Mouse (Mus musculus) small intestine, adult 2 months (tissue): ENCODE data around the gene Gfod2. TPM values are rescaled to one million over a fixed set of nuclear protein-coding genes. Genes with fewer than 3 reads are reported as not detected.
A peak's percentile ranks its signal among the peaks of the same experiment; 100 is the strongest.

ENCODE experiments used
- H3K27ac ChIP-seq: fragments of 200-500 bp; 2 replicates; pipeline ENCODE4 v1.5.1; 2012; ENCODE audit warnings: low read depth, low read length, control low read depth, inconsistent platforms; ENCODE audit not compliant: insufficient read depth
- H3K27me3 ChIP-seq: fragments of 200-500 bp; 2 replicates; pipeline ENCODE4 v1.6.1; 2012; ENCODE audit warnings: mild to moderate bottlenecking, moderate library complexity, low read length, inconsistent platforms; ENCODE audit not compliant: control insufficient read depth, insufficient read depth
- H3K36me3 ChIP-seq: fragments of 200-500 bp; 2 replicates; pipeline ENCODE4 v1.6.1; 2012; ENCODE audit warnings: mild to moderate bottlenecking, low read length, control low read depth, inconsistent platforms; ENCODE audit not compliant: control insufficient read depth, insufficient read depth
- H3K4me1 ChIP-seq: fragments of 200-500 bp; 2 replicates; pipeline ENCODE4 v1.6.1; 2012; ENCODE audit warnings: low read length, inconsistent platforms, mixed read lengths; ENCODE audit not compliant: control insufficient read depth, insufficient read depth, insufficient read length
- H3K4me3 ChIP-seq: fragments of 200-500 bp; 2 replicates; pipeline ENCODE4 v1.5.1; 2012; ENCODE audit warnings: low read depth, mild to moderate bottlenecking, control low read depth, inconsistent platforms, low read length, moderate library complexity
- CTCF ChIP-seq: fragments of 200-500 bp; IDR thresholded peaks from 2 replicates; pipeline ENCODE4 v1.5.1; 2012; ENCODE audit warnings: low read depth, mild to moderate bottlenecking, control low read depth, inconsistent platforms, low read length, moderate library complexity, mixed read lengths; ENCODE audit not compliant: insufficient replicate concordance, insufficient read length; ENCODE audit errors: extremely low read depth
- POLR2A ChIP-seq: fragments of 200-500 bp; IDR thresholded peaks from 2 replicates; pipeline ENCODE4 v1.6.1; 2012; ENCODE audit warnings: low read depth, mild to moderate bottlenecking, control low read depth, inconsistent platforms, low read length, moderate library complexity
- WGBS: fragments of 180-500 bp; shearing (Covaris S2); methylation state at CpG from one replicate; pipeline ENCODE4 v1.1.7; 2018; 5-methylcytosine and 5-hydroxymethylcytosine counted together
- polyA plus RNA-seq: library from polyadenylated mRNA; depleted of rRNA; stranded (reverse); fragments of >200 nt; gene quantifications from 2 replicates; pipeline ENCODE4 v1.2.3, GENCODE M21; 2012

The Gfod2 gene
- polyA plus RNA-seq, 1 experiment, result 8.3 TPM

DNA sequence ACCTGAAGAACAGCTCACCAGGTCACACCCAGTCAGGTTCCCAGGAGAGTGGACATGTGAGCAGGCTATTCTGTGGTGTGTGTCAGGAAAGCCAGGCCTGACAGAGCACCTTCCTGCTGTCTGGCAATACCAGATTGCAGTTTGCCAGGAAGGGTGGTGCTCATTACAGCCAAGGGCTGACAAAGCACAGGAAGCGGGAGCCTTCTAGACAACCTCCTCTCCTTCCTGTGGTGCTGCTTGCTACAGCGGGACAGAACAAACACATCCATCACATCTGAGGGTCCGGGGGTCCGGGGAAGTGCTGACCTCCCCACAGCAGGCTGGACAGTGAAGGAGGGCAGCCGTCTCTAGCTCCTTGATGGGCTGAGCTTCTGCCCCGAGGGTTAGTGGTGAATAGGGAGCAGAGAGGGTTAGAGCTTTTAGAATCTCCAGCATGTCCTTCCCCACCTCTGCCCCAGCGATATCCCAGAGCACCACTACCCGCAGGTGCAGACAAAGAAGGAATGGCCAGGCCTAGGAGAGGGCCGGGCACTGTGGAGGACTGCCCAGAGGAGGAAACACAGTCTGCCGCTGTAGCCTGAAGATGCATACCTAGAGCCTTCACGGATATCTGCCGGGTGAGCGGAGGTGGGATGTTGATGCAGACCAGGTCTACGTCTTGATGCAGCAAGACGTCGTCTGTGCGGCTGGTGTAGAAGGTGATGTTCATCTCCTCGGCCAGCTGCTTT is 30.9 kb downstream of the Gfod2 start:
- Histone ChIP-seq H3K4me1 (no peaks in the 10 kb centered on the region), H3K36me3 (peaks cover 14% of the 10 kb centered on the region), H3K4me3 (peak overlapping the region; percentile 10; the same call in 1 of the 2 replicates), H3K27me3 (no peaks in the 10 kb centered on the region), H3K27ac (peak overlapping the region; percentile 26; the same call in 1 of the 2 replicates)
- no peak for TF ChIP-seq POLR2A
- TF ChIP-seq CTCF, result no peak
- WGBS, result 84% methylated on average over 18 of the region's 18 CpGs

DNA sequence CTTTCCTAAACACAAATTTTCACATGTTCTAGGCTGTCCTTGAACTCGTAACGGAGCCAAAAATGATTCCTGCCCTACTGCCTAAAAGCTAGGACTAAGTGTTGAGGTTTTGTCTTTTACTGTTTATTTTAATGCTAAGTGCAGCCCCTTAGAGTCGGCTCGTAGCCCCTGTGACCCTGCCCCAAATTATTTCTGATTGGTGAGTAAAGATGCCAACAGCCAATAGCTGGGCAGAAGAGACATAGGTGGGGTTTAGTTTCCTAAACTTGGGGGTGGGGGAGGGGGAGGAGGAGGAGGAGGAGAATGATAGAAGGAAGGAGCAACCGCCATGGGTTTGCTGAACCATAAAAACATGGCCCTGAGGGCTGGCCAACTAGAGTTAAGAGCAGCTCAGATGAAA is 32.7 kb downstream of the Gfod2 start:
- Histone ChIP-seq H3K27ac (no peak overlapping the region), H3K4me1 (no peaks in the 10 kb centered on the region), H3K4me3 (no peak overlapping the region), H3K36me3 (peaks cover 18% of the 10 kb centered on the region), H3K27me3 (no peaks in the 10 kb centered on the region)
- 84% methylated on average over 5 of the region's 5 CpGs for WGBS
- TF ChIP-seq CTCF, result no peak
- TF ChIP-seq POLR2A, result no peak

DNA sequence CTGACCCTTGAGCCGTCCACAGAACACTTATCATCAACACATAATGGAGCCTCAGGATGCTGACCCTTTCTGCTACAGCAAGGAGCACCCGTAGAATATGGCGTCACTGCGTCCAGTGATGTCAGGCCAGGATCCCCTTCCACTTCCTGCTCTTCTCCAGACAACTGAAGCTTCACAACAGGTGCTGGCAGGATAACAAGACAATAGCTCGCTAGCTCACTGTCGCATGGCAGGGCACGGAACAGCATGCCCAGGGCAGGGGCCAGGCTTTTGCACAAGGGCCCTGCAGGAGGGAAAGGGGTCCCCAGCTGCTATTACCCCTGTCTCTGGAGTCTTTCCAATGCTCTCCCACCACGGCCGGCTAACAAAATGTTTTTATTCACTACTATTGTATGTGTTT is 35.6 kb downstream of the Gfod2 start:
- Histone ChIP-seq H3K4me1 (no peaks in the 10 kb centered on the region; the same call in none of the 2 replicates), H3K36me3 (peaks cover 18% of the 10 kb centered on the region), H3K27ac (no peak overlapping the region), H3K4me3 (no peak overlapping the region), H3K27me3 (no peaks in the 10 kb centered on the region)
- no peak for TF ChIP-seq CTCF
- no peak for TF ChIP-seq POLR2A
- WGBS, result 94% methylated on average over 9 of the region's 9 CpGs

DNA sequence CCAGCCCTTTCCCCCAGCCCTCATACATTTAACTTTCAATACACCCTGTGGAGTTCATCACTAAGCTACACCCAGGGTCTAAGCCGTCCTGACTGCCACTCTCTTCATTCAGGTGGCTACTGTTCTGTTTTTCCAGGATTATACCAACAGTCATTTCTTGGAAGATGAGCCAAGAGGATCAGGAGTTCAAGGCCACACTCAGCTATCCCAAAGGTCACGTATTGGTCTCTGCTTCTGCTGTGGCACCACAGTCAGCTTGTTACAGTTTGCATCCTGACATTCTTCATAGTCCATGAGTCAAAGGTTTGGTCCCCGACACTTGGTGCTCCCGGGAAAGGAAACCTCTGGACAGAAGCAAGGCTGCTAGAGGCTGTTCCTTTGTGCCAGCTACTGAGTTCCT is 38.8 kb downstream of the Gfod2 start:
- Histone ChIP-seq H3K4me1 (no peaks in the 10 kb centered on the region; the same call in none of the 2 replicates), H3K36me3 (peaks cover 8% of the 10 kb centered on the region; the same call in 1 of the 2 replicates), H3K27me3 (no peaks in the 10 kb centered on the region), H3K27ac (no peak overlapping the region), H3K4me3 (no peak overlapping the region)
- TF ChIP-seq CTCF (no peak), POLR2A (no peak)
- 83% methylated on average over 4 of the region's 4 CpGs for WGBS

DNA sequence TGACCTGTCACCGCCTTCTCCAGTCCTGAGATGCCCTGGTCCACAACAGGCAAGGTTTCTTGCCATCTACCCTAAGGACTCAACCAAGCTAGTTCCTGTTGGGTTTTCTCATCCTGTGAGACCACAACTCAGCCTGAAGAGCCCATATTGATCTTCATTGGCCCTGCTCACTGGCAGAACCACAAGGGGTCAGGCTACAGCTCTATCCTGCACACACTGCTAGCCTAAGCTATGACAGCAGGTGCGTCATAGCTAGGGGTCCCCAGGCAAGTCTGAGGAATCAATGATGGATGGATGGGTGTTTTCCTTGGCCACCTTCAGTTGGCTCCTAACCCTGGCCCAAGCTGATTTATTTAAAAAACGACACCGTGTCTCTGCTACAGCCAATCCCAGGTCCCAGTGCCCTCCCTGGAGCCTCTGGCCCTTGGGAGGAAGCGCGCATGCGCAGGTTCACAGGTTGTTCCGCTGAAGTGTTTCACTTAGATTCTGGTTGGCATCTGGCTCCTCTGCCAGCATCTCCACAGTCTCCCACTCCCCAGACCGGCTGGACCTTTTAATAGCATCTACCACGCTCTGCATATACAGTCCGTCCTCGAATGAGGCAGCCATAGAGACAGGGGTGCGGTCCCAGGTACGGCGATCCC is 42.0 kb downstream of the Gfod2 start:
- WGBS, result 95% methylated on average over 15 of the region's 15 CpGs
- TF ChIP-seq CTCF, result no peak
- no peak for TF ChIP-seq POLR2A
- H3K4me1 ChIP-seq, result no peaks in the 10 kb centered on the region; the same call in none of the 2 replicates

DNA sequence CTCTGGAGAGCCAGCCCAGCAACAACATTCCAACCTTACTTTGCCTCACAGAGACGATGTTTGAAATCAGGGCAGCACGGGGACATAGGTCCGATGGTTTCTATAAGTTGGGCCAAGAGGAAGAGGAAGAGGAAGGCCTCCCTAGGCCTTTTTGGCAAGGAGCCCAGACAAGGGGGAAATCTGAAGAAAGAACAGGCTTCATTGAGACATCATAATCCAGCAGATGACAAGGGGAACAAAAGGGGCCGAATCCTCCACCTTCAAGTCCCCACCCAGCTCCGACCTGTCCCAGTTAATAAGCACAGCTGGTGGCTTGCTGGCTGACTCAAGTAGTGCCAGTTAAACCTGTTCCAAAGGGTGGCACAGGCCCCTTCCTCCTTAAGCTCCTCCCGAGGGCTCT is 43.4 kb downstream of the Gfod2 start:
- no peak overlapping the region for H3K27ac ChIP-seq
- no peaks in the 10 kb centered on the region for H3K27me3 ChIP-seq
- H3K36me3 ChIP-seq, result 0 out of 2 replicates have a peak, but pooled peaks cover 4% of the 10 kb centered on the region
- 22% methylated on average over 6 of the region's 6 CpGs for WGBS
- H3K4me1 ChIP-seq, result no peaks in the 10 kb centered on the region; the same call in none of the 2 replicates
- no peak overlapping the region for H3K4me3 ChIP-seq
- TF ChIP-seq POLR2A (no peak), CTCF (no peak)

More for the DNA sequence above, 42.0 kb downstream of the Gfod2 start:
- H3K4me3 ChIP-seq, result no peak overlapping the region
- no peaks in the 10 kb centered on the region for H3K27me3 ChIP-seq
- H3K27ac ChIP-seq, result no peak overlapping the region
- H3K36me3 ChIP-seq, result 0 out of 2 replicates have a peak, but pooled peaks cover 7% of the 10 kb centered on the region

DNA sequence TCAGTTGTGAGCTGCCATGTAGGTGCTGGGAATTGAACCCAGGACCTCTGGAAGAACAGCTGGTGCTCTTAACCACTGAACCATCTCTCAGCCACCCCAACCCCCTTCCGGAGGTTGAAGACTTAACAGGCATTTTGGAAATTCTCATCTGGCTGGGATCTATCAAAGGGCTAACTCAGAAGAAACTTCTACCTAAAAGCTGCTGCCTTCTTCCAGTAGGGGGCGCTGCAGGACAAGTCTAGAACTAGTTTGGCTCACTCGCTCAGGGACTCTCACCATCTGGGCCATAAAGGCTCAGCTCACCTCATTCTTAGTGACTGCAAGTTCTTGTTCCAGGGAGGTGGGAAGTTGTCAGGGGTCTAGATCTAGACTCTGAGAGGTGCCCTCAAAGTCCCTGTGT is 44.3 kb downstream of the Gfod2 start:
- 0 out of 2 replicates have a peak, but pooled peaks cover 4% of the 10 kb centered on the region for H3K36me3 ChIP-seq
- no peaks in the 10 kb centered on the region; the same call in none of the 2 replicates for H3K4me1 ChIP-seq
- no peak overlapping the region for H3K27ac ChIP-seq
- 4% methylated on average over 3 of the region's 3 CpGs for WGBS
- H3K27me3 ChIP-seq, result no peaks in the 10 kb centered on the region
- H3K4me3 ChIP-seq, result no peak overlapping the region
- no peak for TF ChIP-seq POLR2A
- peak; percentile 79; the same call in 1 of the 2 replicates for TF ChIP-seq CTCF
